Mouse (Mus musculus) heart, postnatal 0 days (tissue): ENCODE measurements around the gene Ipo9. TPM values are rescaled to one million over a fixed set of nuclear protein-coding genes. Genes with fewer than 3 reads are reported as not detected.

Experiments
- ATAC-seq: fragments of 200-750 bp; cut with Nextera tagmentation; 2 replicates; pipeline ENCODE4 v1.8.0; 2017; ENCODE audit warnings: low read depth, moderate number of reproducible peaks, moderate library complexity; ENCODE audit not compliant: insufficient read depth
- DNase-seq: peaks from one replicate; pipeline ENCODE4 v3.0.0-alpha.2; 2016; ENCODE audit warnings: low spot score
- H3K27ac ChIP-seq: fragments of 300-500 bp; sonication (generic); 2 replicates; pipeline ENCODE4 v1.5.1; 2014; ENCODE audit warnings: low read depth, mild to moderate bottlenecking
- H3K27me3 ChIP-seq: fragments of 300-500 bp; sonication (generic); 2 replicates; pipeline ENCODE4 v1.6.1; 2014; ENCODE audit warnings: low read length, mixed read lengths; ENCODE audit not compliant: control insufficient read depth, insufficient read depth
- H3K36me3 ChIP-seq: fragments of 300-500 bp; sonication (generic); replicated peaks from 2 replicates; pipeline ENCODE4 v1.6.1; 2014; ENCODE audit warnings: low read length, mixed read lengths; ENCODE audit not compliant: control insufficient read depth, insufficient read depth
- H3K4me1 ChIP-seq: fragments of 300-500 bp; sonication (generic); 2 replicates; pipeline ENCODE4 v1.6.1; 2014; ENCODE audit warnings: antibody characterized with exemption; ENCODE audit not compliant: control insufficient read depth, insufficient read depth
- H3K4me2 ChIP-seq: fragments of 300-500 bp; sonication (generic); 2 replicates; pipeline ENCODE4 v1.6.1; 2014; ENCODE audit warnings: low read depth, mild to moderate bottlenecking, low read length, moderate library complexity
- H3K4me3 ChIP-seq: fragments of 300-500 bp; sonication (generic); 2 replicates; pipeline ENCODE4 v1.5.1; 2014; ENCODE audit warnings: low read depth, low read length
- H3K9ac ChIP-seq: fragments of 300-500 bp; sonication (generic); replicated peaks from 2 replicates; pipeline ENCODE4 v1.6.1; 2014; ENCODE audit warnings: low read depth, low read length, mixed read lengths
- H3K9me3 ChIP-seq: fragments of 300-500 bp; sonication (generic); replicated peaks from 2 replicates; pipeline ENCODE4 v1.6.1; 2016; ENCODE audit warnings: low read length; ENCODE audit not compliant: control insufficient read depth
- CTCF ChIP-seq: IDR thresholded peaks from 2 replicates; pipeline ENCODE4 v1.5.1; 2016; ENCODE audit warnings: antibody characterized with exemption, control low read depth, low read depth
- EP300 ChIP-seq: IDR thresholded peaks from 2 replicates; pipeline ENCODE4 v1.6.1; 2016; ENCODE audit warnings: antibody characterized with exemption, low read depth
- WGBS: fragments of 180-500 bp; shearing (Covaris S2); extraction: QIAGEN DNeasy Blood & Tissue Kit; methylation state at CpG from one replicate; pipeline ENCODE4 v1.1.7; 2014; 5-methylcytosine and 5-hydroxymethylcytosine counted together
- polyA plus RNA-seq: library from polyadenylated mRNA; unstranded; fragments of >200 nt; fragmentation: Nextera tagmentation; extraction: Ambion mirVana; gene quantifications from 2 replicates; pipeline ENCODE4 v1.2.1, GENCODE M21; 2015
- total RNA-seq: library from RNA; depleted of rRNA; stranded (reverse); fragments of >200 nt; gene quantifications from 2 replicates; pipeline ENCODE4 v1.2.3, GENCODE M21; 2014; ENCODE audit warnings: low replicate concordance

The Ipo9 gene
- total and polyA plus RNA-seq, 2 experiments from 2014 or later: 32.3 to 41.0 TPM

GRCm38 (mm10) chr1:135368245-135368644, 62.1 kb downstream of the Ipo9 start:
- Histone ChIP-seq H3K36me3 (no peaks in the 10 kb centered on the region), H3K27me3 (peaks cover 22% of the 10 kb centered on the region), H3K9me3 (no peaks in the 10 kb centered on the region), H3K4me3 (peak overlapping the region; percentile 42), H3K4me1 (no peaks in the 10 kb centered on the region), H3K9ac (peak overlapping the region; percentile 39; the same call in 1 of the 2 replicates), H3K27ac (no peak overlapping the region), H3K4me2 (peak overlapping the region; percentile 84)
- TF ChIP-seq CTCF: peak; percentile 93
- no peak for TF ChIP-seq EP300
- ATAC-seq: peak; percentile 76
- 1% methylated on average over 20 of the region's 20 CpGs for WGBS
- peak; percentile 94 for DNase-seq

- Histone ChIP-seq H3K4me2 (no peak overlapping the region), H3K9ac (no peak overlapping the region), H3K36me3 (no peaks in the 10 kb centered on the region), H3K4me3 (no peak overlapping the region), H3K9me3 (no peaks in the 10 kb centered on the region), H3K27ac (no peak overlapping the region), H3K27me3 (peaks cover 22% of the 10 kb centered on the region), H3K4me1 (no peaks in the 10 kb centered on the region)
- WGBS: 33% methylated on average over 8 of the region's 8 CpGs
- DNase-seq (no peak), ATAC-seq (no peak)
- TF ChIP-seq CTCF (no peak), EP300 (no peak)
Measured at GRCm38 (mm10) chr1:135367595-135367994, 62.7 kb downstream of the Ipo9 start.

GRCm38 (mm10) chr1:135367005-135367404, 63.3 kb downstream of the Ipo9 start:
- no peak overlapping the region for H3K4me2 ChIP-seq
- DNase-seq: peak; percentile 25
- peak; percentile 27; the same call in 1 of the 2 replicates for ATAC-seq
- no peak overlapping the region for H3K27ac ChIP-seq
- no peaks in the 10 kb centered on the region for H3K9me3 ChIP-seq
- TF ChIP-seq CTCF (no peak), EP300 (no peak)
- no peak overlapping the region for H3K9ac ChIP-seq
- no peaks in the 10 kb centered on the region for H3K4me1 ChIP-seq
- 27% methylated on average over 7 of the region's 7 CpGs for WGBS
- peaks cover 22% of the 10 kb centered on the region for H3K27me3 ChIP-seq
- no peak overlapping the region for H3K4me3 ChIP-seq
- no peaks in the 10 kb centered on the region for H3K36me3 ChIP-seq

- ATAC-seq: no peak
- Histone ChIP-seq H3K4me1 (no peaks in the 10 kb centered on the region), H3K4me3 (no peak overlapping the region), H3K9ac (no peak overlapping the region), H3K36me3 (no peaks in the 10 kb centered on the region), H3K27ac (no peak overlapping the region), H3K4me2 (no peak overlapping the region), H3K9me3 (no peaks in the 10 kb centered on the region), H3K27me3 (peaks cover 22% of the 10 kb centered on the region)
- no peak for DNase-seq
- TF ChIP-seq EP300: no peak
Measured at GRCm38 (mm10) chr1:135366380-135366779, 63.9 kb downstream of the Ipo9 start.

- Histone ChIP-seq H3K36me3 (no peaks in the 10 kb centered on the region), H3K4me3 (no peak overlapping the region), H3K4me2 (no peak overlapping the region), H3K27ac (no peak overlapping the region), H3K27me3 (peaks cover 8% of the 10 kb centered on the region; the same call in 1 of the 2 replicates), H3K4me1 (no peaks in the 10 kb centered on the region), H3K9ac (no peak overlapping the region), H3K9me3 (no peaks in the 10 kb centered on the region)
- WGBS: 70% methylated on average over 8 of the region's 8 CpGs
- ATAC-seq: no peak
- TF ChIP-seq CTCF (no peak), EP300 (no peak)
- no peak for DNase-seq
Measured at GRCm38 (mm10) chr1:135363446-135363845, 66.9 kb downstream of the Ipo9 start.

DNA sequence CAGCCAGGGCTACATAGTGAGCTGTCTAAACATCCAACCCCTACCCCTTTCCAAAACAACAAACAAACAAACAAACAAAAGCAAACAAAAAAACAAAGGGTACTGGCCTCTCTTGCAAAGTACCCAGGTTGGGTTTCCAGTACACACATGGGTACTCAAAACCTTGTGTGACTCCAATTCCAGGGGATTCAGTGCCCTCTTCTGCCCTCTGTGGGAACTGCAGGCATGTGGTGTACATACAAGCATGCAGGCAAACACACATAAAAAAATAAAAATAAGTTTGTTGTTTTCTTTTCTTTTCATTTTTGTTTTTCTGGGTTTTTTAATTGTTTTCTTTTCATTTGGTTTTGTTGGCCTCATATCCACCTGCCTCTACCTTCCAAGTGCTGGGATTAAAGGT, 68.2 kb downstream of the Ipo9 start:
- Histone ChIP-seq H3K9me3 (no peaks in the 10 kb centered on the region), H3K4me2 (no peak overlapping the region), H3K9ac (no peak overlapping the region), H3K36me3 (no peaks in the 10 kb centered on the region), H3K27me3 (peaks cover 7% of the 10 kb centered on the region; the same call in 1 of the 2 replicates), H3K27ac (no peak overlapping the region), H3K4me1 (no peaks in the 10 kb centered on the region), H3K4me3 (no peak overlapping the region)
- TF ChIP-seq CTCF (no peak), EP300 (no peak)
- no peak for ATAC-seq
- no peak for DNase-seq
